Mouse (Mus musculus): ENCODE data around the gene Olfr605.
"Not testable (repeated sequence)": the region's sequence is repeated elsewhere in the genome, so short reads cannot be mapped to it uniquely, and the experiment has no call there.

Olfr605 gene

GRCm38 (mm10) chr7:103445339-103445738, at the start of gene Olfr605:
TSS of gene Olfr605 (minus strand) at chr7:103445439.
- DNase-seq (ENCODE audit: low spot score) = no peak

GRCm38 (mm10) chr7:103477106-103477505, 31.9 kb upstream of the Olfr605 start:
- not testable (repeated sequence) for DNase-seq (ENCODE audit: low spot score)

- no peak for DNase-seq (ENCODE audit: low spot score)
Observed at GRCm38 (mm10) chr7:103469577-103469976, 24.3 kb upstream of the Olfr605 start, which contains the start of gene Olfr608. TSS of gene Olfr608 (plus strand) at chr7:103469877.

- DNase-seq (ENCODE audit: low spot score) = no peak
Observed at GRCm38 (mm10) chr7:103460590-103460989, 15.4 kb upstream of the Olfr605 start.

- DNase-seq (ENCODE audit: low spot score) = no peak
Observed at GRCm38 (mm10) chr7:103448746-103449145, 3.5 kb upstream of the Olfr605 start, which contains the start of gene Olfr606. TSS of gene Olfr606 (plus strand) at chr7:103449046.

GRCm38 (mm10) chr7:103414772-103415171, 30.5 kb downstream of the Olfr605 start, which contains the start of gene Usp17lc:
TSS of gene Usp17lc (plus strand) at chr7:103415072.
- not testable (repeated sequence) for DNase-seq (ENCODE audit: low spot score)

GRCm38 (mm10) chr7:103406521-103407055, 38.7 kb downstream of the Olfr605 start:
- not testable (repeated sequence) for DNase-seq (ENCODE audit: low spot score)

GRCm38 (mm10) chr7:103398981-103399380, 46.3 kb downstream of the Olfr605 start:
- no peak for DNase-seq (ENCODE audit: low spot score)

- no peak for DNase-seq (ENCODE audit: low spot score)
Observed at GRCm38 (mm10) chr7:103397758-103398157, 47.5 kb downstream of the Olfr605 start.

Measured in retina, embryonic 14.5 days (tissue).